Mouse (Mus musculus): ENCODE results near the gene Akr1b10. TPM values are rescaled to one million over a fixed set of nuclear protein-coding genes. Genes with fewer than 3 reads are reported as not detected.
"Not testable (repeated sequence)": the region's sequence is repeated elsewhere in the genome, so short reads cannot be mapped to it uniquely, and the experiment has no call there.

Gene Akr1b10
- polyA plus RNA-seq, 1 experiment: not detected

DNA sequence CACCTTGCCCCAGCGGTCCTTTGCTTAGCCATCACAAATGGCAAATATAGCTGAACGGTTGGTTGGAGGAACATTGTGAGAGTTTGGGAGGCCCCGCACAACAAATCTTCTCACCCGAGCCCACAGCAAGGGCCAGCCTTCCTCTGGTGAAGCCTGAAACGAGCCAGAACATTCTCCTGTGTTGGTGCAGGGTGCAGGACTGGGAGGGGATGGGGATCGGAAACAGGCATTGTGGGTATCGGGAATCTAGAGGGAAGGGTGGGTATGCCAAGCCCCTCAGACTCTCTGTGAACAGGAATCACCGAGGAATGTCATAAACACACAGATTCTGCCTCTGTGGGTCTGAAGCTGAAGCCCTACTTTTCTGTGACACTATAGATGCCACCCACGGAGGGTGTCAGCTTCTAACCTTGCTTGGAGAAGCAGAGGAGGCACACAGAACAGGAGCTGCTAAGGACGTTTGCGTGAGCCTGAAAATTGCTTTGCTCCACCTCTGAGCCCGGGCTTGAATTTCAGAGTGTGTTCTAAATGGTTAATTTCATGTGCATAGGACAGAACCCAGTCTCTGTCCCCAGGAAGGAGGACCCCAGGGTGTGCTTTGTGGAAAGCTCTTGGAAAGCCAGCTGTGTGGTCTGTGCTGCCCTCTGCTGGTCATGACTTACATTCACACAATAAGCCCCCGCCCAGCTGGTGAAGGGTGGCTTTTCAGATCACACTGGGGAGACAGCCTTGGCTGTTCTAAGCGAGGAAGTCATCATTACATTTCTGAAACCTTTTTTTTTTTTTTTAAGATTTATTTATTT, 37.7 kb upstream of the Akr1b10 start:
- H3K4me3 ChIP-seq (ENCODE audit: insufficient read depth, low read depth, low read length): no peak overlapping the region
- TF ChIP-seq CTCF (IDR thresholded peaks at IDR 0.05; ENCODE audit: insufficient read depth, low read depth, low read length): peak; percentile 88
- TF ChIP-seq POLR2A (IDR thresholded peaks at IDR 0.05; ENCODE audit: insufficient read depth, low read depth, low read length): no peak
- 40% methylated on average over 14 of the region's 14 CpGs for WGBS

DNA sequence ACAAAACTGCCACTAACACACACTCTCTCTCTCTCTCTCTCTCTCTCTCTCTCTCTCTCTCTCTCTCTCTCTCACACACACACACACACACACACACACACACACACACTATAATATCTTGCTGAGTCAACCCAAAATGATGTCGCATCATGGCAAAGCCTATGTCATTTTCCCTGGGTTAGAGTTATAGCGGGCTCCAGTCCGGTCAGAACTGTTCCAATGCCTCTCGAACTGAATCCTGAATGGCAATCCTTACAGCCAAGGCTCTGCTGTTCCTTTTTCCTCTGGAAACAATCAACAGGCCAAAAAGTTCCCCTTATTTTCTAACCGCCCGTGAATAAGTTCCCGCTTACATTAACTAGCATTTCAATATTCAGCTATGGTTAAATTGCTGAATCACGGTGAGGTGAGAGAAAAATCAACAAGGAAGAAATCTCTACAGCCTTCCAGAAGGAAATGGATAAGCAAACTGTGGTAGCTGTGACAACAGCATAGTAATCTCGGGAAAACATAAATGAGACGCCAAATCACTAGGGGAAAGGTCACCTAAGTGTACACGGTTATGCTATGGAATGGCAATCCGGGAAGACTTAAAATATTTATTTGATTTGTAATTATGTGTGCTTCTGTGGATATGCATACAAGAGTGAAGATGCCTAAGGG, 33.9 kb upstream of the Akr1b10 start:
- H3K4me3 ChIP-seq (ENCODE audit: insufficient read depth, low read depth, low read length): no peak overlapping the region
- no peak overlapping the region for H3K27ac ChIP-seq (ENCODE audit: insufficient read depth, low read depth, low read length)
- no peak for TF ChIP-seq POLR2A (IDR thresholded peaks at IDR 0.05; ENCODE audit: insufficient read depth, low read depth, low read length)
- no peak for TF ChIP-seq CTCF (IDR thresholded peaks at IDR 0.05; ENCODE audit: insufficient read depth, low read depth, low read length)
- H3K4me1 ChIP-seq (ENCODE audit: control insufficient read depth, insufficient read depth, low read length): peaks cover 3% of the 10 kb centered on the region; the same call in 1 of the 2 replicates
- WGBS: 85% methylated on average over 12 of the region's 12 CpGs

More for the DNA sequence above, 37.7 kb upstream of the Akr1b10 start:
- Histone ChIP-seq H3K27ac (ENCODE audit: insufficient read depth, low read depth, low read length) (no peak overlapping the region), H3K4me1 (ENCODE audit: control insufficient read depth, insufficient read depth, low read length) (peaks cover 3% of the 10 kb centered on the region; the same call in 1 of the 2 replicates)

DNA sequence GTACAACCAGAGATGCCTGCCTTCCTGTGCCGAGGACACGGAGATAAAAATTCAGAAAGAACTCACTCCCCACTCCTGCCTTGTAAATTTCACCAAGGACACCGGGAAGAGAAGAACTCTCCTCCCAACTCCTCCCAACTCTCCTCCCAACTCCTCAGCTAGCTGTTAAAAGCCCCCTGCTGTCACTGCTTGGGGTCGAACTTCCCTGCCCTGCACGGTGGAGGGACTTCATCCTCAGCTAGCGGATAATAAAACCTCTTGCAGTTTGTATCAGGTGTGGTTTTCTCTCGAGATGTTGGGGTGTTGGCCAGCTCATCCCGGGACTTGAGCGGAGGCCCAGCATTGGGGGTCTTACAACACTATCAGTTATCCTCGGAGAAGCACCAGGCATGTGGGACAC, 32.5 kb upstream of the Akr1b10 start:
- 54% methylated on average over 10 of the region's 10 CpGs for WGBS

DNA sequence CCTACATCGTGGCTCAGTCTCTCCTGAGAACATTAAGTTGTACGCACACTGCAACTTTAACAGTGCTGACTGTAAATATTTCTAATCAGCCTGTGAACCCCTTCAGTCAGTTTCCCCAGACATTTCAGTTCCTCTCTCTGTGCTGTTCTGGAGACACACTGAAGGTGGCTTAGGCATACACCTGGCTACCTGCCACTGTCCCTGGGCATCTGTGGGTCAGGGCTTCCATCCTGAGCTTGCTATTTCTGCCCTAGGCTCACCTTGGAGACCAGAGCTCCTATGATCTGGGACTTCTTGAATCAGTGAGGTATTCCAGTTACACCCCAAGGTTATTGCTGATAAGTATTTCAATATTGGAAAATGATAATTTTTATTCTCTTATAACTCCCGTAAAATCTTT, 31.6 kb upstream of the Akr1b10 start:
- no peaks in the 10 kb centered on the region for H3K4me1 ChIP-seq (ENCODE audit: control insufficient read depth, insufficient read depth, low read length)
- no peak overlapping the region for H3K27ac ChIP-seq (ENCODE audit: insufficient read depth, low read depth, low read length)
- TF ChIP-seq POLR2A (IDR thresholded peaks at IDR 0.05; ENCODE audit: insufficient read depth, low read depth, low read length): no peak
- TF ChIP-seq CTCF (IDR thresholded peaks at IDR 0.05; ENCODE audit: insufficient read depth, low read depth, low read length): no peak
- no peak overlapping the region for H3K4me3 ChIP-seq (ENCODE audit: insufficient read depth, low read depth, low read length)
- WGBS: 98% methylated on average over 3 of the region's 3 CpGs

More for the DNA sequence above, 32.5 kb upstream of the Akr1b10 start:
- H3K4me3 ChIP-seq (ENCODE audit: insufficient read depth, low read depth, low read length); H3K4me1 ChIP-seq (ENCODE audit: control insufficient read depth, insufficient read depth, low read length); H3K27ac ChIP-seq (ENCODE audit: insufficient read depth, low read depth, low read length): not testable (repeated sequence)

DNA sequence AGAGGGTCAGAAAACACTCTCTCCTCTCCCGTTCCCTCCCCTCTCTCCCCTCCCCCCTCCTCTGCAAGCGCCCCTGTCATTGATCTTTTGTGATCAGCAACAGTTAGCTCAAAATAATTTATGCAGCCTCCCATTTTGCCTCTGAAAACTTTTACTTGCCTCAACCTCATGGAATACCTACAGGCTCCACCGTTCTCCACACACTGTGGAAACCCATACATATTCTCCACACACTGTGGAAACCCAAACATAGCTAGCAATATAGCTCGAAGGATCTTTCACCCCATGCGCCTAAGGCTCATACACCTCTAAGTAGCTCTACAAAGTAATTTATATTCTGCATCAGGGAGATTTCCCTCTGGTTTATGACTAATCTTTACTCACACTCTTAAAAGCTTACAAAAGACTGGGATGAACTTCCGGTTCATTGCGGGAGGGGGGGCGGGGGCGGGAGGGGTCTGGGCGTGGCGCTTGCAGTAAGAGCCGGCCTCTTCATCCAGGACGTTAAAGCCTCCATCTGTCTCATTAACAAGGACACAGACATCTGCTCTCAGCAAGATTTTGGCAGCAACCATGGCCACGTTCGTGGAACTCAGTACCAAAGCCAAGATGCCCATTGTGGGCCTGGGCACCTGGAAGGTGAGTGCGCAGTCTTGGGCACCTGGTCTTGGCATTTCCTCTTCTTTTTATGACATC, 30.2 kb upstream of the Akr1b10 start, which contains the start of gene Akr1b8:
Gene Akr1b8 (plus strand): TSS at position 462 of the 696 bp plus-strand sequence.
- no peak within 1 kb of the TSS for H3K27ac ChIP-seq (ENCODE audit: insufficient read depth, low read depth, low read length)
- TF ChIP-seq CTCF (IDR thresholded peaks at IDR 0.05; ENCODE audit: insufficient read depth, low read depth, low read length): no peak
- TF ChIP-seq POLR2A (IDR thresholded peaks at IDR 0.05; ENCODE audit: insufficient read depth, low read depth, low read length): no peak
- H3K4me3 ChIP-seq (ENCODE audit: insufficient read depth, low read depth, low read length): no peak within 1 kb of the TSS
- WGBS: 27% methylated on average over 16 of the region's 16 CpGs
- H3K4me1 ChIP-seq (ENCODE audit: control insufficient read depth, insufficient read depth, low read length): no peaks in the 10 kb centered on the region

DNA sequence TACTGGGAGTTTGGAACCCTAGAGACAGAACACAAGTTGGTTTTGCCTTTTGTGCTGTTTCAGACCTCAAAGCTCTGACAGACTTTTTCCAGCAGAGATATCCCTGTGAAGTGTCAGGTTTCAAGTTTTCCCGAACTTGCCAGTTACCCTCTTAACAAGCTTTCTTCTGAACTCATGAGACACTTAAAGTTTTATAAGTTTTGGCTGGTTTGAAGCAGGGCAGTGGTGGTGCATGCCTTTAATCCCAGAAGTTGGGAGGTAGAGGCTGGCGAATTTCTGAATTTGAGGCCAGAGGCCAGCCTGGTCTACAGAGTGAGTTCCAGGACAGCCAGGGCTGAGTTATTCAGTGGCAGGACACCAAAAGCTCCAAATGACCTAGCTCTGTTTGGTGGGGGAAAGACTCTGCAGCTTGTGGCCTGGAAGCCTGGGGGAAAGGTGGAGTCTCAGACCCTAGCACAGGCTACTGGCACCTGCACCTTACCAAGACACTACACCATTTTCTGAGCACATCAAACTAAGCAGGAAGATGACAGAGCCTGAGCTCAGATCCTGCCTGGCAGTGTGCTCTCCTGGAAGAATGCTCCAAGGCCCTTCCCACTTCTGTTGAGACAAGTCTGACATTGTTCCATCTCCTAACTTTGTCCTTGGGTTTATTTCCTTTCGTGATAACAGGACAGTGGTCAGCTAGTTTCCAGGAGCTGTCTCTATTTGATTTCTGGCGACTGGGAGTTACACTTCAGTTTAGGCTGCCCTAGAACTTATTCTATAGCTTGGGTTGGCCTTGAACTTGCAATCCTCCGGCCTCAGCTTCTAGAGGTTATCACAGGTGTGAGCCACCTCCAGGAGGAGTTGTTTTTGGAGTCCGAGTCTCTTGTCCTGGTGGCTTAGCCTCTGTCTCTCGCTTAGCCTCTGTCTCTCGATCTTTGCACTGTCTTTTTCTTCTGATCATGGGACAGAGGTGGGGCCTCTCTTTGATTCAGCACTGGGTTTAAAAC, 29.4 kb upstream of the Akr1b10 start:
- Histone ChIP-seq H3K4me1 (ENCODE audit: control insufficient read depth, insufficient read depth, low read length) (no peaks in the 10 kb centered on the region), H3K27ac (ENCODE audit: insufficient read depth, low read depth, low read length) (no peak overlapping the region), H3K4me3 (ENCODE audit: insufficient read depth, low read depth, low read length) (no peak overlapping the region)
- WGBS: 86% methylated on average over 8 of the region's 8 CpGs
- TF ChIP-seq CTCF (IDR thresholded peaks at IDR 0.05; ENCODE audit: insufficient read depth, low read depth, low read length): no peak
- no peak for TF ChIP-seq POLR2A (IDR thresholded peaks at IDR 0.05; ENCODE audit: insufficient read depth, low read depth, low read length)

DNA sequence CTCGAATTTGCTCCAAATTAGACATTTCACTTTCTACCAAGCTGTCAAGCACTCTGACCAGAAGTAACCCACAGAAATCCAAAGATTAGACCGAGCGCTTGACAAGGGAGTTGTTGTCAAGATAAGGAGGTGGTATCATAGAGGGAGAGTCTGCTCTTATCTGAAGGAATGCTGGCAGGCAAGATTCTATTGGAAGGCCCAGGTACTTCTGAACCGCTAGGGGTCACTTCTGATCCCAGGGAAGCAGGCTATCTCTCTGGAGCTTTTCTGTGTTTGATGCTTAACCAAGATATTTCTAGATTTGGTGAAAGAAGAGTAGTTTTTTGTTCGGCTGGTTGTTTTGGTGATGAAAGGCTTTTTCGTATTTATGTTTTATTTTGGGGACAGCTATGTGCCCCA, 28.7 kb upstream of the Akr1b10 start:
- TF ChIP-seq POLR2A (IDR thresholded peaks at IDR 0.05; ENCODE audit: insufficient read depth, low read depth, low read length) (no peak), CTCF (IDR thresholded peaks at IDR 0.05; ENCODE audit: insufficient read depth, low read depth, low read length) (no peak)
- WGBS: 90% methylated on average over 6 of the region's 6 CpGs
- Histone ChIP-seq H3K4me3 (ENCODE audit: insufficient read depth, low read depth, low read length) (no peak overlapping the region), H3K4me1 (ENCODE audit: control insufficient read depth, insufficient read depth, low read length) (no peaks in the 10 kb centered on the region), H3K27ac (ENCODE audit: insufficient read depth, low read depth, low read length) (no peak overlapping the region)

DNA sequence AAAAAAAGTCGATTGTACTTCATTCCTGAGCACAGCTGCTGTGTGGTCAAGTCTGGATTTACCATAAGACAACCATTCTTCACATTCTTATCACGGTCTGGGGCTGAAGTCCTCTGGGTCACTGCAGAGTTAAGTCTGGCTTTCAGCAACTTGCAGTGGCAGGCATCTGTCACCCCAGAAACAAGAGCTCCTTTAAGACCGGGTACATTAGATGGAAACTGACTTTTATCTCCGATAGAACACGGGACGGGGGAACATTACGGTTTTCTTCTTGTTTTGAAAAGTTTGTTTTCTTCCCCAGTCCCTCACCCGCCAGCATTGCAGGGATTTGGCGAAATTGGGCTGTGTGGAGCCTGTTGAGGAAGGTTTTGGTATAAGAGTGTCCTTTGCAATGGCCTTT, 28.2 kb upstream of the Akr1b10 start:
- WGBS: 83% methylated on average over 9 of the region's 9 CpGs
- TF ChIP-seq POLR2A (IDR thresholded peaks at IDR 0.05; ENCODE audit: insufficient read depth, low read depth, low read length): no peak
- TF ChIP-seq CTCF (IDR thresholded peaks at IDR 0.05; ENCODE audit: insufficient read depth, low read depth, low read length): no peak
- H3K27ac ChIP-seq (ENCODE audit: insufficient read depth, low read depth, low read length): no peak overlapping the region
- H3K4me1 ChIP-seq (ENCODE audit: control insufficient read depth, insufficient read depth, low read length): no peaks in the 10 kb centered on the region
- H3K4me3 ChIP-seq (ENCODE audit: insufficient read depth, low read depth, low read length): no peak overlapping the region
